Mouse (Mus musculus) kidney, embryonic 14.5 days (tissue): ENCODE data around the gene Rgcc. TPM values are rescaled to one million over a fixed set of nuclear protein-coding genes. Genes with fewer than 3 reads are reported as not detected.
A peak's percentile ranks its signal among the peaks of the same experiment; 100 is the strongest.

ENCODE experiments used
- ATAC-seq: fragments of 200-750 bp; cut with Nextera tagmentation; 2 replicates; pipeline ENCODE4 v1.8.0; 2017; ENCODE audit warnings: moderate number of reproducible peaks, mild to moderate bottlenecking, moderate TSS enrichment, moderate library complexity; ENCODE audit not compliant: low FRiP score, low TSS enrichment
- H3K27ac ChIP-seq: fragments of 300-500 bp; sonication (generic); 2 replicates; pipeline ENCODE4 v1.5.1; 2014; ENCODE audit warnings: low read depth, mild to moderate bottlenecking, low read length, moderate library complexity, mixed read lengths
- H3K27me3 ChIP-seq: fragments of 300-500 bp; sonication (generic); 2 replicates; pipeline ENCODE4 v1.6.1; 2014; ENCODE audit warnings: mild to moderate bottlenecking, low read length; ENCODE audit not compliant: control insufficient read depth, insufficient read depth
- H3K36me3 ChIP-seq: fragments of 300-500 bp; sonication (generic); 2 replicates; pipeline ENCODE4 v1.6.1; 2014; ENCODE audit warnings: low read length, mixed read lengths; ENCODE audit not compliant: control insufficient read depth, insufficient read depth
- H3K4me1 ChIP-seq: fragments of 300-500 bp; sonication (generic); 2 replicates; pipeline ENCODE4 v1.6.1; 2014; ENCODE audit warnings: low read length, mixed read lengths; ENCODE audit not compliant: control insufficient read depth, insufficient read depth
- H3K4me2 ChIP-seq: fragments of 300-500 bp; sonication (generic); replicated peaks from 2 replicates; pipeline ENCODE4 v1.6.1; 2014; ENCODE audit warnings: low read depth, mild to moderate bottlenecking, low read length
- H3K4me3 ChIP-seq: fragments of 300-500 bp; sonication (generic); 2 replicates; pipeline ENCODE4 v1.5.1; 2014; ENCODE audit warnings: mild to moderate bottlenecking, low read length
- H3K9ac ChIP-seq: fragments of 300-500 bp; sonication (generic); 2 replicates; pipeline ENCODE4 v1.6.1; 2014; ENCODE audit warnings: low read depth, mild to moderate bottlenecking, low read length, moderate library complexity
- H3K9me3 ChIP-seq: fragments of 300-500 bp; sonication (generic); 2 replicates; pipeline ENCODE4 v1.6.1; 2016; ENCODE audit warnings: low read length; ENCODE audit not compliant: control insufficient read depth
- WGBS: fragments of 180-500 bp; shearing (Covaris S2); extraction: QIAGEN DNeasy Blood & Tissue Kit; methylation state at CpG from one replicate; pipeline ENCODE4 v1.1.7; 2014; 5-methylcytosine and 5-hydroxymethylcytosine counted together
- polyA plus RNA-seq: library from polyadenylated mRNA; unstranded; fragments of >200 nt; fragmentation: Nextera tagmentation; extraction: Ambion mirVana; gene quantifications from 2 replicates; pipeline ENCODE4 v1.2.1, GENCODE M21; 2014

Rgcc gene
- 22.7 and 26.0 TPM in 2 replicates for polyA plus RNA-seq

DNA sequence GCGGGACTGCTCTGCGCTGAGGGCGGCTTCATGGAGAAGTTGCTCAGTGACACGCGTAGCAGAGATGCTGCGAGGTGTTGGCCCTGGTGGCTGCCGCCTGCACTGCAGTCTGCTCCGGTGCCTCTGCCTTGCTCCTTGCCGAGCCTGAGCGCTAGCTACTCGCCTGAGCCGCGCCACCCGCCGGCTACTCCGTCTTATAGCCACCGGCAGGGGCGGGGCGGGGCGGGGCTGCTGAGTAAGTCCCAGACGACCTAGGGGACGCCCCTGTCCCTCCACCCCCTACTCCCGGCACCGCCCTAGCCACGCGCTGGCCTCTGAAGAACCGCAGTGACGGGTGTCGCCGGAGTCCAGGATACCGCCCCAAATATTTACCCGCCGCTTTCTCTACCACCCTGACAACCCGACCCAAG lies at the start of gene Rgcc:
TSS of gene Rgcc (minus strand) at position 180 of the 410 bp plus-strand sequence.
- Histone ChIP-seq H3K27me3 (peaks cover 9% of the 10 kb centered on the region; the same call in 1 of the 2 replicates), H3K27ac (no peak within 1 kb of the TSS), H3K36me3 (no peaks in the 10 kb centered on the region), H3K4me3 (peak within 1 kb of the TSS; percentile 52), H3K9ac (peak within 1 kb of the TSS; percentile 43), H3K4me1 (0 out of 2 replicates have a peak, but pooled peaks cover 6% of the 10 kb centered on the region), H3K9me3 (no peaks in the 10 kb centered on the region), H3K4me2 (peak within 1 kb of the TSS; percentile 78)
- ATAC-seq = peak; percentile 96
- 1% methylated on average over 33 of the region's 34 CpGs for WGBS

GRCm38 (mm10) chr14:79346384-79346783 lies 44.9 kb upstream of the Rgcc start:
- no peaks in the 10 kb centered on the region for H3K27me3 ChIP-seq
- H3K4me2 ChIP-seq = no peak overlapping the region
- ATAC-seq = no peak
- H3K36me3 ChIP-seq = peaks cover 55% of the 10 kb centered on the region
- H3K27ac ChIP-seq = no peak overlapping the region
- H3K4me3 ChIP-seq = no peak overlapping the region
- no peaks in the 10 kb centered on the region for H3K4me1 ChIP-seq
- 88% methylated on average over 3 of the region's 3 CpGs for WGBS
- H3K9ac ChIP-seq = no peak overlapping the region
- no peaks in the 10 kb centered on the region for H3K9me3 ChIP-seq

DNA sequence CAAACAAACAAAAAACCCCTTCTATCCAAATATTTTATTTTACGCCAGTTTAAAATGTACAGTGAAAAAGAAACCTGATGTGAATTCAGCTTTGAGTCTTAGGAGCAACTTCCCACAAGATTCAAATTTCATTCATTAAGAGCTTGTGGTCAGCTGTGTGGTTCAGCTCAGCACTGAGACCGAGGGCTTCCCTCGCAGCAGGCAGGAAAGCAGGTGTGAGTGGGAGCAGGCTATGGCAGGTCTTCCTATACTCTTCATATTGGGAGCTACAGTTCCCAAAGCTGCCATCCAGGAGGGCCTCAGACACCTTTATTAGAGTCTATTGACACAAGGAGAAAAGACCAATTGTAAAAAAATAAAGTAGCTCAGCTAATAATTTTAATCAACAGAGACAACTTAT lies 34.2 kb upstream of the Rgcc start:
- Histone ChIP-seq H3K36me3 (peaks cover 60% of the 10 kb centered on the region), H3K9ac (no peak overlapping the region), H3K27ac (no peak overlapping the region), H3K27me3 (no peaks in the 10 kb centered on the region), H3K9me3 (no peaks in the 10 kb centered on the region), H3K4me3 (no peak overlapping the region), H3K4me2 (no peak overlapping the region), H3K4me1 (peaks cover 5% of the 10 kb centered on the region; the same call in 1 of the 2 replicates)
- 78% methylated on average over 3 of the region's 3 CpGs for WGBS
- ATAC-seq = no peak

DNA sequence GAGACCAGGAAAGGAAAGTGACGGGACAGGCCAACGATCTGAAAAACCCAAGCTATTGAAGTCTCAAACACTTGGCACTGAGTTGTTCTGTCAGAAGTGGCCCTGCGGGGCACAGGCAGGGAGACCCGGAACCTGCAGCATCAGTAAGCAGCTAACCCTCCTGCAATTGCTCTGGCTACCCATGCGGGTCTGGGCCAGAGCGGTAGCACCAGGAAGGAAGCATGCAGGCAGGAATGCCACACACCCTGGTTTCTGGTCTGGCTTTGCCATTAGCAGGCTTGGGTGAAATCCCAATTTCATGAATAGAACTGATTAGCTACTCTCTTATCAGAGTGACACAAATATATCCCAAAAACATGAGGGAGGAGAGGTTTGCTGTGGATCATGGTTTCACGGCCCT lies 30.5 kb upstream of the Rgcc start:
- peaks cover 5% of the 10 kb centered on the region; the same call in 1 of the 2 replicates for H3K4me1 ChIP-seq
- H3K36me3 ChIP-seq = peaks cover 30% of the 10 kb centered on the region
- no peak overlapping the region; the same call in 1 of the 2 replicates for H3K27ac ChIP-seq
- WGBS = 62% methylated on average over 7 of the region's 7 CpGs
- H3K27me3 ChIP-seq = no peaks in the 10 kb centered on the region
- no peak overlapping the region for H3K9ac ChIP-seq
- H3K9me3 ChIP-seq = no peaks in the 10 kb centered on the region
- H3K4me2 ChIP-seq = no peak overlapping the region
- H3K4me3 ChIP-seq = no peak overlapping the region
- ATAC-seq = no peak

GRCm38 (mm10) chr14:79330944-79331561 lies 29.6 kb upstream of the Rgcc start:
- Histone ChIP-seq H3K27ac (no peak overlapping the region), H3K27me3 (no peaks in the 10 kb centered on the region), H3K36me3 (peaks cover 22% of the 10 kb centered on the region), H3K9ac (no peak overlapping the region), H3K9me3 (no peaks in the 10 kb centered on the region), H3K4me3 (no peak overlapping the region; the same call in 1 of the 2 replicates), H3K4me1 (peaks cover 5% of the 10 kb centered on the region; the same call in 1 of the 2 replicates), H3K4me2 (no peak overlapping the region; the same call in 1 of the 2 replicates)
- peak; percentile 67; the same call in 1 of the 2 replicates for ATAC-seq
- 56% methylated on average over 16 of the region's 16 CpGs for WGBS

DNA sequence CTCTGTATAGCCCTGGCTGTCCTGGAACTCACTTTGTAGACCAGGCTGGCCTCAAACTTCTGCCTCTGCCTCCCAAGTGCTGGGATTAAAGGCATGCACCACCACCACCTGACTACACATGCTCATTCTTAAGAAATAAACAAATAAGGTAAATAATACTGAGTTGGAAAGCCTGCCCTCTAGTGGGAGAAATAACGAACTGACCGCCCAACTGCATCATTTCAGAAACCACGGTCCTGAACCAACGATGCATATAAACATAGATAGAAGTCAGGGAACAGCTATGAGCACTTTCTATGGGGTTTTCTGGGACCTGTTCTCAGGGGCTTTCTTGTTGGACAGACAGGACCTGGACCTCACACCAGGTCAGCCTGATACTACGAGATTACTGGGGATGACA lies 25.6 kb upstream of the Rgcc start:
- H3K9me3 ChIP-seq = no peaks in the 10 kb centered on the region
- H3K27me3 ChIP-seq = no peaks in the 10 kb centered on the region
- no peak overlapping the region for H3K4me2 ChIP-seq
- H3K4me1 ChIP-seq = peaks cover 4% of the 10 kb centered on the region; the same call in 1 of the 2 replicates
- no peak overlapping the region for H3K4me3 ChIP-seq
- 31% methylated on average over 5 of the region's 5 CpGs for WGBS
- ATAC-seq = no peak
- H3K27ac ChIP-seq = no peak overlapping the region
- no peak overlapping the region for H3K9ac ChIP-seq
- H3K36me3 ChIP-seq = no peaks in the 10 kb centered on the region; the same call in 1 of the 2 replicates

DNA sequence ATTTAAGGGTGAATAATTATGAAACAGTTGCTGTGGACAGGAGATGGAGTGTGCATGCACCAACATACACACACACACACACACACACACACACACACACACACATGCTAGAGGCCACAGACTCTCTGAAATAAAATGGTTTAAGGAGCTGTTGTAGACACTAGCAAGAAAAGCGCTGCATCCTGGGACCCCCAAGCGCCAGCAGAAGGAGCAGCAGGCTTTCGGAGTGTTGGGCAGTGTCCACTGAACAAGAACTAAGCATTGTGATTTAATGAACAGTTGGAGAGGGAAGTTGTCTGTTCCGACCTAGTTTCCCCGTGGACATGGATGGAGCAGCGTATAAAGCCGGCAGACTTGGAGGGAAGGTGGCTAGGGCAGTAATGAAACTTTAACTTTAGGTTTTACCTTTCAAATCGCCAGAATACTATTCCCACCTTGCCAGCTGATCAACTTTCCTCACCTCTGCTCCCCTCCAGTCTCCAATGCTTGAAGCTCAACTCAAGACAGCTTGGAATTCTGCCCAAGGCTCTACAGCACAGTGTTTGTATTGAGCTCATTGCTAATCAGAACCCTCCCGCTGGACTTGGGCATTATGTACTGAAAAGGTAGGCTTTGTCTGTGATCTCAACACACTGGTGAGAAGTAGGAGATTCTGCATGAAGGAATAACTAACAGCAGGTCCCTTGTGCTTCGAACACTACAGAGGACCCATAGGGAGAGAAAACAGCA lies 22.8 kb upstream of the Rgcc start:
- Histone ChIP-seq H3K9me3 (no peaks in the 10 kb centered on the region), H3K4me3 (no peak overlapping the region), H3K9ac (no peak overlapping the region), H3K4me2 (no peak overlapping the region), H3K27ac (no peak overlapping the region), H3K27me3 (no peaks in the 10 kb centered on the region), H3K36me3 (no peaks in the 10 kb centered on the region), H3K4me1 (no peaks in the 10 kb centered on the region)
- ATAC-seq = no peak
- 83% methylated on average over 10 of the region's 10 CpGs for WGBS

- no peak overlapping the region for H3K9ac ChIP-seq
- WGBS = 87% methylated on average over 5 of the region's 5 CpGs
- no peak overlapping the region for H3K4me2 ChIP-seq
- no peaks in the 10 kb centered on the region for H3K4me1 ChIP-seq
- no peaks in the 10 kb centered on the region for H3K27me3 ChIP-seq
- ATAC-seq = no peak
- no peaks in the 10 kb centered on the region for H3K9me3 ChIP-seq
- no peak overlapping the region for H3K27ac ChIP-seq
- H3K4me3 ChIP-seq = no peak overlapping the region
- H3K36me3 ChIP-seq = no peaks in the 10 kb centered on the region
These were observed 20.4 kb upstream of the Rgcc start for GRCm38 (mm10) chr14:79321881-79322280.

- no peak overlapping the region for H3K4me2 ChIP-seq
- WGBS = 27% methylated on average over 8 of the region's 8 CpGs
- no peaks in the 10 kb centered on the region for H3K36me3 ChIP-seq
- no peak overlapping the region for H3K4me3 ChIP-seq
- H3K4me1 ChIP-seq = no peaks in the 10 kb centered on the region
- H3K27me3 ChIP-seq = no peaks in the 10 kb centered on the region
- ATAC-seq = peak; percentile 68
- no peaks in the 10 kb centered on the region for H3K9me3 ChIP-seq
- no peak overlapping the region for H3K27ac ChIP-seq
- H3K9ac ChIP-seq = no peak overlapping the region
These were observed 19.7 kb upstream of the Rgcc start for GRCm38 (mm10) chr14:79321152-79321551.
